Comparison of ENCODE assay signal across 8 mouse cellular contexts in the genomic region with DNA sequence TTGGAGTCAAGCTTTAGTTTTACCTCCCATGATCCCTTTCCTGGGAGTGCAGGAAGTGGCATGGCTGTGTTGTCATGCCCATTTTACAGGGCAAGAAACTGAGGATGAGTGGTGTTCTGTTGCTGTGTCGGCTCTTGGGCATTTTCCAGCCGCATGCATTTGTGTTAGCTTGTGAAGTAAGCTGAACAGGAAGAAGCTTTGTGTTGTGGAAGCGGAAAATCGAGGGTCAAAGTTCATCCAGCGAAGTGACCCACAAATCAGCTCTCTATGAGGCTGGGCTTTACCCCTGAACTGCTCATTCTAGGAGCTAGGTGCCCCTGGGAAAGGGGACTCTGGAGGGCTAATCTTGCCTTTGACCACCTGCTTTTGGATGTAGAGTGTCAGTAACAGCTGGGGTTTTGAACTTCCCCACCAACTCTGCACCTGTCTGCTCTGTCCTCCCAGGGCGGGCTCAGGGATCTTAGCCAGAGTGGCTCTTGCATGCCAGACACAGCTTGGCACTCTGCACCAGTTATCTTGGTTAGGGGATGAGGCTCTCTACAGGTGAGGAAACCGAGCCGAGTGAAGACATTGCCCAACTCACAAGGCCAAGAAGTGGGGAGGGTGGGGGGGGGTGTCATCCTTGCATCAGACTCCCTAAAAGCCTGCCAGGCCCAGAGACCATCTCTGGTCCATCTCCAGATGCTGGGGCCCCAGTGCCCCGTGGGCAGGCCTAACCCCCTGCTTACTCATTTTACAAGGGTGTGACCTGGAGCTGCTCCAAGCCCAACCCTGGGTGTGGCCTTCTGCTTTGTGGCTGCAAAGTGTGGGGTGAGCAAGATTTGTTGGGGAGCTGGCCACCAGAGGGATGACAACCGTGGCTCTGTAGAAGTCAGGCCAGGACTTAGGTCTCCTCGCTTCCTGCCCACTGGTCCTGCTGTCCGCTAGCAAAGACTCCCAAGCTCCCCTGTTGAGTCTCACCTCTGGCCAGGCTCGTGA. TPM values are rescaled to one million over a fixed set of nuclear protein-coding genes. Genes with fewer than 3 reads are reported as not detected.
DNase-seq lines count a peak whose midpoint lies in the region; ATAC-seq and TF ChIP-seq lines count a peak whose summit lies in the region.

No protein-coding gene starts in this region.

- H3K36me3 ChIP-seq in heart, embryonic 15.5 days: no peaks in the 10 kb centered on the region
- H3K36me3 ChIP-seq in thymus, adult 2 months (ENCODE audit: control insufficient read depth, insufficient read depth, low read length): no peaks in the 10 kb centered on the region

- H3K9ac ChIP-seq in heart, embryonic 15.5 days: no peak overlapping the region

- WGBS in heart, embryonic 15.5 days: 64% methylated on average over 13 of the region's 13 CpGs
- 30% methylated on average over 13 of the region's 13 CpGs for whole genome bisulfite sequencing in thymus, adult 2 months

- ATAC-seq in heart, embryonic 15.5 days (replicated peaks; ENCODE audit: insufficient number of reproducible peaks, insufficient read depth, low FRiP score, low read depth): no peak

- H3K4me2 ChIP-seq in heart, embryonic 15.5 days: peak overlapping the region; percentile 97; the same call in 1 of the 2 replicates

- peaks cover 63% of the 10 kb centered on the region for H3K4me1 ChIP-seq in heart, embryonic 15.5 days (replicated peaks)
- H3K4me1 ChIP-seq in thymus, adult 2 months (replicated peaks; ENCODE audit: control insufficient read depth, insufficient read depth, low read length): peaks cover 70% of the 10 kb centered on the region

- no peaks in the 10 kb centered on the region for H3K27me3 ChIP-seq in heart, embryonic 15.5 days
- H3K27me3 ChIP-seq in thymus, adult 2 months (ENCODE audit: control insufficient read depth, insufficient read depth, low read length): no peaks in the 10 kb centered on the region

- H3K27ac ChIP-seq in heart, embryonic 15.5 days: no peak overlapping the region
- peak overlapping the region; percentile 94 for H3K27ac ChIP-seq in thymus, adult 2 months (ENCODE audit: control insufficient read depth, insufficient read depth, low read length)

- no peak for DNase-seq in heart, postnatal 36 days
- peak; percentile 87 for DNase-seq in c-Kit-negative CD71-positive TER-119-positive erythroid progenitor cells, embryonic 14.5 days (ENCODE audit: low read depth, low spot score)
- DNase-seq in induced T-regulatory cell, adult 2 months (ENCODE audit: low read depth): peak; percentile 74
- DNase-seq in lung, postnatal 36 days: peak; percentile 80
- peak; percentile 58 for DNase-seq in thymus, adult 2 months
- no peak for DNase-seq in cerebellum, adult 18-20 months
- no peak for DNase-seq in frontal cortex, postnatal 14 days (ENCODE audit: low spot score in 2 of 2)

- intact Hi-C loops in heart, postnatal 36 days (cut with DNase I): no loop called here

- no peak for TF ChIP-seq CTCF in thymus, adult 2 months (IDR thresholded peaks at IDR 0.05; ENCODE audit: borderline replicate concordance, control insufficient read depth, extremely low read depth, insufficient read depth, low read length, poor library complexity)

- TF ChIP-seq POLR2A in thymus, adult 2 months (IDR thresholded peaks at IDR 0.05; ENCODE audit: control insufficient read depth, extremely low read depth, insufficient read depth, low read length, poor library complexity): 0 out of 2 replicates have a peak, but pooled peaks have one; percentile 34

- H3K4me3 ChIP-seq in heart, embryonic 15.5 days: 0 out of 2 replicates have a peak overlapping the region, but pooled peaks have one; percentile 73
- peak overlapping the region; percentile 89 for H3K4me3 ChIP-seq in thymus, adult 2 months (ENCODE audit: control insufficient read depth, insufficient read depth, low read length)

- H3K9me3 ChIP-seq in heart, embryonic 15.5 days (replicated peaks): no peaks in the 10 kb centered on the region

RNA-seq across cellular contexts. Expression of a gene that starts 2.3 kb away (rescaled TPM):
- polyA plus RNA-seq in heart, embryonic 15.5 days (2015; fragmentation: Nextera tagmentation; extraction: Ambion mirVana): 7.8 and 9.6 TPM in 2 replicates
- 1 to 10 TPM; 1.4 to 2.1 TPM for total RNA-seq in heart, postnatal 36 days (2021)
- polyA plus RNA-seq in thymus, adult 2 months (2012; rRNA removed): 164 and 208 TPM in 2 replicates

RNA-seq across cellular contexts. Expression of a gene that starts 31.2 kb away (rescaled TPM):
- polyA plus RNA-seq in heart, embryonic 15.5 days (2015; fragmentation: Nextera tagmentation; extraction: Ambion mirVana): 261 and 294 TPM in 2 replicates
- total RNA-seq in heart, postnatal 36 days (2021): 10 to 100 TPM; 58.1 to 63.9 TPM
- polyA plus RNA-seq in thymus, adult 2 months (2012; rRNA removed): 312 and 357 TPM in 2 replicates

RNA-seq across cellular contexts. Expression of a gene that starts 31.7 kb away (rescaled TPM):
- polyA plus RNA-seq in heart, embryonic 15.5 days (2015; fragmentation: Nextera tagmentation; extraction: Ambion mirVana): 2.6 and 4.8 TPM in 2 replicates
- total RNA-seq in heart, postnatal 36 days (2021): 10 to 100 TPM in 1 of 2 experiments, 1 to 10 TPM in 1; 9.4 to 11.7 TPM
- polyA plus RNA-seq in thymus, adult 2 months (2012; rRNA removed): 4.1 and 4.4 TPM in 2 replicates

Comparison
In these comparisons a context has a peak if more than half of its experiments do, and no peak if none do; other contexts are left out.
1. DNase-seq: peak in c-Kit-negative CD71-positive TER-119-positive erythroid progenitor cells, embryonic 14.5 days (single experiment), induced T-regulatory cell, adult 2 months (single experiment), lung, postnatal 36 days (single experiment) and thymus, adult 2 months (single experiment); none in heart, postnatal 36 days (0 of 2), cerebellum, adult 18-20 months (0 of 2) and frontal cortex, postnatal 14 days (0 of 2).
2. RNA of a gene that starts 2.3 kb away (polyA plus RNA-seq): 164 to 208 TPM in thymus, adult 2 months; 7.8 to 9.6 TPM in heart, embryonic 15.5 days; every median in the first group is over 10 times any median in the second.